ENCODE assay signal across 23 mouse cellular contexts in genomic region chr4:117191804-117192203, GRCm38 (mm10). TPM values are rescaled to one million over a fixed set of nuclear protein-coding genes. Genes with fewer than 3 reads are reported as not detected.
DNase-seq lines count a peak whose midpoint lies in the region; ATAC-seq and TF ChIP-seq lines count a peak whose summit lies in the region.
"Had no signal": no experiment of that assay in that cellular context is flagged by ENCODE, and none has a peak within 500 bp of the region (broad histone marks: within the 10 kb centered on the region; RNA-seq: fewer than 3 reads in every experiment).

No protein-coding gene starts in this region.

- DNase-seq in heart, adult 11 months = peak; percentile 75
- DNase-seq in liver, embryonic 13.5 days = no peak
- no peak for DNase-seq in liver, embryonic 11.5 days (ENCODE audit: low spot score)
- DNase-seq in hindbrain, embryonic 14.5 days (ENCODE audit: low spot score) = no peak
- DNase-seq: adrenal gland, postnatal 10 days; adrenal gland, postnatal 36 days; cerebellum, adult 18-20 months; cerebellum, adult 9-10 months; cerebellum, postnatal 14 days; gastrocnemius, postnatal 14 days; heart, adult 2 months had no signal

- H3K9me3 ChIP-seq in heart, embryonic 12.5 days (replicated peaks) = no peaks in the 10 kb centered on the region
- no peaks in the 10 kb centered on the region for H3K9me3 ChIP-seq in liver, embryonic 13.5 days (replicated peaks)
- H3K9me3 ChIP-seq in liver, embryonic 11.5 days (ENCODE audit: control insufficient read depth, low read length) = no peaks in the 10 kb centered on the region
- no peaks in the 10 kb centered on the region for H3K9me3 ChIP-seq in kidney, embryonic 15.5 days (replicated peaks)
- H3K9me3 ChIP-seq in hindbrain, embryonic 14.5 days (ENCODE audit: control insufficient read depth, low read length) = no peaks in the 10 kb centered on the region
- H3K9me3 ChIP-seq: forebrain, embryonic 13.5 days; heart, embryonic 10.5 days; hindbrain, embryonic 12.5 days; intestine, embryonic 15.5 days had no signal

- no peak for ATAC-seq in heart, embryonic 12.5 days (ENCODE audit: insufficient number of reproducible peaks, low FRiP score)
- no peak for ATAC-seq in liver, embryonic 13.5 days (ENCODE audit: low read depth)
- no peak for ATAC-seq in liver, embryonic 11.5 days (replicated peaks; ENCODE audit: low FRiP score)
- no peak for ATAC-seq in kidney, embryonic 15.5 days (replicated peaks; ENCODE audit: low FRiP score)
- no peak for ATAC-seq in hindbrain, embryonic 14.5 days (ENCODE audit: low FRiP score)
- ATAC-seq: forebrain, embryonic 13.5 days; forebrain, embryonic 16.5 days; hindbrain, embryonic 16.5 days; intestine, embryonic 15.5 days; Patski had no signal

- H3K4me1 ChIP-seq in heart, embryonic 12.5 days (replicated peaks) = no peaks in the 10 kb centered on the region
- peaks cover 21% of the 10 kb centered on the region for H3K4me1 ChIP-seq in liver, embryonic 13.5 days (replicated peaks)
- no peaks in the 10 kb centered on the region; the same call in 1 of the 2 replicates for H3K4me1 ChIP-seq in liver, embryonic 11.5 days (replicated peaks; ENCODE audit: control insufficient read depth, insufficient read depth, low read length)
- no peaks in the 10 kb centered on the region for H3K4me1 ChIP-seq in embryonic fibroblast, embryonic 13.5 days (ENCODE audit: control insufficient read depth, insufficient read depth, low read length)
- 0 out of 2 replicates have a peak, but pooled peaks cover 4% of the 10 kb centered on the region for H3K4me1 ChIP-seq in kidney, embryonic 15.5 days
- H3K4me1 ChIP-seq in hindbrain, embryonic 14.5 days (replicated peaks; ENCODE audit: control insufficient read depth, insufficient read depth, low read length) = 0 out of 2 replicates have a peak, but pooled peaks cover 4% of the 10 kb centered on the region
- H3K4me1 ChIP-seq: intestine, embryonic 15.5 days had no signal

- no peaks in the 10 kb centered on the region for H3K27me3 ChIP-seq in heart, embryonic 12.5 days (replicated peaks)
- no peaks in the 10 kb centered on the region for H3K27me3 ChIP-seq in liver, embryonic 13.5 days
- H3K27me3 ChIP-seq in liver, embryonic 11.5 days (replicated peaks; ENCODE audit: control insufficient read depth, insufficient read depth, low read length) = no peaks in the 10 kb centered on the region
- no peaks in the 10 kb centered on the region for H3K27me3 ChIP-seq in kidney, embryonic 15.5 days
- no peaks in the 10 kb centered on the region for H3K27me3 ChIP-seq in hindbrain, embryonic 14.5 days (ENCODE audit: control insufficient read depth, insufficient read depth, low read length)
- H3K27me3 ChIP-seq: forebrain, embryonic 13.5 days; hindbrain, embryonic 12.5 days; intestine, embryonic 15.5 days; Patski had no signal

- no peak overlapping the region for H3K4me2 ChIP-seq in heart, embryonic 12.5 days
- no peak overlapping the region for H3K4me2 ChIP-seq in liver, embryonic 13.5 days
- no peak overlapping the region for H3K4me2 ChIP-seq in liver, embryonic 11.5 days
- H3K4me2 ChIP-seq in kidney, embryonic 15.5 days = no peak overlapping the region
- no peak overlapping the region for H3K4me2 ChIP-seq in hindbrain, embryonic 14.5 days (replicated peaks)
- H3K4me2 ChIP-seq: forebrain, embryonic 13.5 days; hindbrain, embryonic 12.5 days; intestine, embryonic 15.5 days had no signal

- H3K4me3 ChIP-seq in heart, embryonic 12.5 days = no peak overlapping the region
- H3K4me3 ChIP-seq in liver, embryonic 13.5 days (replicated peaks) = no peak overlapping the region
- no peak overlapping the region for H3K4me3 ChIP-seq in liver, embryonic 11.5 days (ENCODE audit: low read depth, low read length)
- H3K4me3 ChIP-seq in embryonic fibroblast, embryonic 13.5 days (ENCODE audit: insufficient read depth, low read length) = no peak overlapping the region
- H3K4me3 ChIP-seq in kidney, embryonic 15.5 days (replicated peaks) = no peak overlapping the region
- no peak overlapping the region for H3K4me3 ChIP-seq in hindbrain, embryonic 14.5 days (replicated peaks; ENCODE audit: low read length)
- H3K4me3 ChIP-seq: forebrain, embryonic 10.5 days; forebrain, embryonic 13.5 days; heart, adult 2 months; heart, embryonic 10.5 days; hindbrain, embryonic 12.5 days; intestine, embryonic 15.5 days had no signal

- peak; percentile 30; the same call in 1 of the 2 replicates for TF ChIP-seq POLR2A in embryonic fibroblast, embryonic 13.5 days (IDR thresholded peaks at IDR 0.05; ENCODE audit: low read depth, low read length)

- no peak overlapping the region for H3K27ac ChIP-seq in heart, embryonic 12.5 days (ENCODE audit: poor library complexity, severe bottlenecking)
- H3K27ac ChIP-seq in liver, embryonic 13.5 days = no peak overlapping the region
- no peak overlapping the region for H3K27ac ChIP-seq in liver, embryonic 11.5 days (ENCODE audit: low read depth, low read length)
- H3K27ac ChIP-seq in embryonic fibroblast, embryonic 13.5 days (ENCODE audit: insufficient read depth, low read length) = no peak overlapping the region
- no peak overlapping the region for H3K27ac ChIP-seq in kidney, embryonic 15.5 days
- no peak overlapping the region for H3K27ac ChIP-seq in hindbrain, embryonic 14.5 days
- H3K27ac ChIP-seq: forebrain, embryonic 10.5 days; forebrain, embryonic 13.5 days; heart, adult 2 months; heart, embryonic 10.5 days; hindbrain, embryonic 12.5 days; intestine, embryonic 15.5 days had no signal

- no peak for TF ChIP-seq CTCF in embryonic fibroblast, embryonic 13.5 days (IDR thresholded peaks at IDR 0.05; ENCODE audit: borderline replicate concordance, insufficient read depth, low read length)

- 90% methylated on average over 14 of the region's 14 CpGs for WGBS in heart, embryonic 12.5 days
- WGBS in liver, embryonic 13.5 days (ENCODE audit: insufficient replicate concordance) = 91% methylated on average over 14 of the region's 14 CpGs
- 94% methylated on average over 14 of the region's 14 CpGs for WGBS in liver, embryonic 11.5 days
- WGBS in kidney, embryonic 15.5 days = 93% methylated on average over 14 of the region's 14 CpGs
- WGBS in hindbrain, embryonic 14.5 days = 94% methylated on average over 14 of the region's 14 CpGs

- no peak overlapping the region for H3K9ac ChIP-seq in heart, embryonic 12.5 days
- H3K9ac ChIP-seq in liver, embryonic 13.5 days = peak overlapping the region; percentile 72; the same call in 1 of the 2 replicates
- no peak overlapping the region for H3K9ac ChIP-seq in liver, embryonic 11.5 days (ENCODE audit: low read depth, low read length)
- no peak overlapping the region for H3K9ac ChIP-seq in kidney, embryonic 15.5 days
- no peak overlapping the region for H3K9ac ChIP-seq in hindbrain, embryonic 14.5 days
- H3K9ac ChIP-seq: forebrain, embryonic 13.5 days; hindbrain, embryonic 12.5 days; intestine, embryonic 15.5 days had no signal

- no peaks in the 10 kb centered on the region for H3K36me3 ChIP-seq in heart, embryonic 12.5 days
- H3K36me3 ChIP-seq in liver, embryonic 13.5 days = no peaks in the 10 kb centered on the region
- no peaks in the 10 kb centered on the region for H3K36me3 ChIP-seq in liver, embryonic 11.5 days (ENCODE audit: control insufficient read depth, insufficient read depth, low read length)
- H3K36me3 ChIP-seq in kidney, embryonic 15.5 days = no peaks in the 10 kb centered on the region
- H3K36me3 ChIP-seq in hindbrain, embryonic 14.5 days (replicated peaks; ENCODE audit: control insufficient read depth, insufficient read depth) = no peaks in the 10 kb centered on the region
- H3K36me3 ChIP-seq: forebrain, embryonic 10.5 days; G1E; heart, embryonic 10.5 days; hindbrain, embryonic 12.5 days; intestine, embryonic 15.5 days had no signal

RNA-seq across cellular contexts. Expression of gene Kif2c, which starts 9.4 kb away (rescaled TPM):
- polyA plus RNA-seq in heart, embryonic 12.5 days (2016; fragmentation: Nextera tagmentation; extraction: Ambion mirVana) = 51.8 and 53.4 TPM in 2 replicates
- 35.8 and 43.1 TPM in 2 replicates for polyA plus RNA-seq in liver, embryonic 13.5 days (2015; fragmentation: Nextera tagmentation; extraction: Ambion mirVana)
- 57.3 and 68.0 TPM in 2 replicates for polyA plus RNA-seq in liver, embryonic 11.5 days (2014; fragmentation: Nextera tagmentation; extraction: Ambion mirVana)
- 25.2 and 33.6 TPM in 2 replicates for polyA plus RNA-seq in embryonic fibroblast, embryonic 13.5 days (2011; ENCODE audit: insufficient read length, low read depth, missing spikeins)
- polyA plus RNA-seq in kidney, embryonic 15.5 days (2015; fragmentation: Nextera tagmentation; extraction: Ambion mirVana) = 75.6 and 76.0 TPM in 2 replicates
- 8.6 and 10.3 TPM in 2 replicates for polyA plus RNA-seq in hindbrain, embryonic 14.5 days (2014; fragmentation: Nextera tagmentation; extraction: Ambion mirVana)

RNA-seq across cellular contexts. Expression of gene Rps8, which starts 35.8 kb away (rescaled TPM):
- 612 and 621 TPM in 2 replicates for polyA plus RNA-seq in heart, embryonic 12.5 days (2016; fragmentation: Nextera tagmentation; extraction: Ambion mirVana)
- 877 and 919 TPM in 2 replicates for polyA plus RNA-seq in liver, embryonic 13.5 days (2015; fragmentation: Nextera tagmentation; extraction: Ambion mirVana)
- 1,349 and 1,481 TPM in 2 replicates for polyA plus RNA-seq in liver, embryonic 11.5 days (2014; fragmentation: Nextera tagmentation; extraction: Ambion mirVana)
- 1,876 and 2,108 TPM in 2 replicates for polyA plus RNA-seq in embryonic fibroblast, embryonic 13.5 days (2011; ENCODE audit: insufficient read length, low read depth, missing spikeins)
- polyA plus RNA-seq in kidney, embryonic 15.5 days (2015; fragmentation: Nextera tagmentation; extraction: Ambion mirVana) = 1,027 and 1,077 TPM in 2 replicates
- polyA plus RNA-seq in hindbrain, embryonic 14.5 days (2014; fragmentation: Nextera tagmentation; extraction: Ambion mirVana) = 549 and 672 TPM in 2 replicates

RNA-seq across cellular contexts. Expression of gene Plk3, which starts 58.0 kb away (rescaled TPM):
- 2.6 TPM in 2 replicates for polyA plus RNA-seq in heart, embryonic 12.5 days (2016; fragmentation: Nextera tagmentation; extraction: Ambion mirVana)
- polyA plus RNA-seq in liver, embryonic 13.5 days (2015; fragmentation: Nextera tagmentation; extraction: Ambion mirVana) = 1.2 and 1.3 TPM in 2 replicates
- polyA plus RNA-seq in liver, embryonic 11.5 days (2014; fragmentation: Nextera tagmentation; extraction: Ambion mirVana) = 2.4 and 2.5 TPM in 2 replicates
- 10.6 and 15.4 TPM in 2 replicates for polyA plus RNA-seq in embryonic fibroblast, embryonic 13.5 days (2011; ENCODE audit: insufficient read length, low read depth, missing spikeins)
- polyA plus RNA-seq in kidney, embryonic 15.5 days (2015; fragmentation: Nextera tagmentation; extraction: Ambion mirVana) = 2.9 and 3.5 TPM in 2 replicates
- polyA plus RNA-seq in hindbrain, embryonic 14.5 days (2014; fragmentation: Nextera tagmentation; extraction: Ambion mirVana) = 17.4 and 21.7 TPM in 2 replicates

RNA-seq across cellular contexts. Expression of gene Tmem53, which starts 59.9 kb away (rescaled TPM):
- polyA plus RNA-seq in heart, embryonic 12.5 days (2016; fragmentation: Nextera tagmentation; extraction: Ambion mirVana) = 18.2 and 19.6 TPM in 2 replicates
- polyA plus RNA-seq in liver, embryonic 13.5 days (2015; fragmentation: Nextera tagmentation; extraction: Ambion mirVana) = 3.5 and 3.6 TPM in 2 replicates
- polyA plus RNA-seq in liver, embryonic 11.5 days (2014; fragmentation: Nextera tagmentation; extraction: Ambion mirVana) = 3.1 and 4.9 TPM in 2 replicates
- 6.8 and 11.8 TPM in 2 replicates for polyA plus RNA-seq in embryonic fibroblast, embryonic 13.5 days (2011; ENCODE audit: insufficient read length, low read depth, missing spikeins)
- polyA plus RNA-seq in kidney, embryonic 15.5 days (2015; fragmentation: Nextera tagmentation; extraction: Ambion mirVana) = 14.9 and 16.5 TPM in 2 replicates
- 10.0 and 11.6 TPM in 2 replicates for polyA plus RNA-seq in hindbrain, embryonic 14.5 days (2014; fragmentation: Nextera tagmentation; extraction: Ambion mirVana)
